Mouse (Mus musculus): ENCODE measurements around the gene Maff. TPM values are rescaled to one million over a fixed set of nuclear protein-coding genes. Genes with fewer than 3 reads are reported as not detected.

Maff gene
- total and polyA plus RNA-seq, 2 experiments from 2014 or later: 1.1 to 2.5 TPM

DNA sequence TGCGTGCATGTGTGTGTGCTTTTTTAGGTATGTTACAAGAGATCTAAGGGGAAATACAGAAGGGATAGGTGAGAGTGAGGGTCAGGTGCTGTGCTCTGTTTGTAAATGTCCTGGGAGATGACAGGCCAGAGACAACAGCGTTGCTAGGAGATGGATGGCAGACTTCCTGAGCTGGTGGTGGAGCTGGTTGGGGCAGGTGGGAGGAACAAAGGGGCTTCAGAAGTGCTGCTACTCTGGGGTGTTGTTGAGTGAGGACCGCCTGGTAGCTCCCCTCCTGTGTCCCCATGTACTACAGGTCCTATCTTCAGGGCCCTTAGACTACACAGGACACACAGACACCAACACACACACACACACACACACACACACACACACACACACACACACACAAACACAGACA is 28.3 kb downstream of the Maff start:
- Histone ChIP-seq H3K9me3 (ENCODE audit: low read length) (no peaks in the 10 kb centered on the region), H3K4me2 (ENCODE audit: low read depth) (no peak overlapping the region), H3K36me3 (ENCODE audit: insufficient read depth) (peaks cover 63% of the 10 kb centered on the region), H3K27ac (ENCODE audit: low read depth, low read length) (no peak overlapping the region), H3K27me3 (ENCODE audit: insufficient read depth, low read length) (no peaks in the 10 kb centered on the region), H3K4me3 (ENCODE audit: low read depth, low read length) (no peak overlapping the region), H3K9ac (no peak overlapping the region), H3K4me1 (ENCODE audit: insufficient read depth) (no peaks in the 10 kb centered on the region)
- TF ChIP-seq CTCF (IDR thresholded peaks at IDR 0.05; ENCODE audit: low read depth): no peak
- DNase-seq (no peak), ATAC-seq (no peak)
- WGBS: 53% methylated on average over 3 of the region's 3 CpGs

DNA sequence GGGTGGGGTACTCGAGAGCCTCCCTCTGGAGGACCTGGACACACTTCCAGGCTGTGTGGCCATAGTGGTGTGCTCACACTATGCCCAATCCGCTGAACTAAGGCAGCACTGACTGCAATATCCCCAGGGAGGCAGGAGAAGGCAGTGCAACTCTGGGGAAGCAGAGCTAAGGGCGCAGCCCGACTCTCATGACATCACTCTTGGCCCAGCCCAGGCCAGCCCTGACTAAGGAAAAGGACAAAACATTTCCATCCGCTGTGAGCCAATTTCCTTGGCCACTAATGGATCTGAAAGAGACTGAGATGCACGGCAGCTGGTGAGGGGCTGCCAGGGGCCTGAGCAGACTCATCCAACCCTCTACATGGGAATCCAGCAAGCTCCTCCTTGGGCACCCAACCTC is 31.3 kb downstream of the Maff start:
- ATAC-seq (peak; percentile 64), DNase-seq (peak; percentile 30)
- Histone ChIP-seq H3K4me3 (ENCODE audit: low read depth, low read length) (no peak overlapping the region), H3K9ac (no peak overlapping the region), H3K4me1 (ENCODE audit: insufficient read depth) (peaks cover 13% of the 10 kb centered on the region; the same call in 1 of the 2 replicates), H3K9me3 (ENCODE audit: low read length) (no peaks in the 10 kb centered on the region), H3K4me2 (ENCODE audit: low read depth) (no peak overlapping the region), H3K27ac (ENCODE audit: low read depth, low read length) (no peak overlapping the region), H3K27me3 (ENCODE audit: insufficient read depth, low read length) (no peaks in the 10 kb centered on the region), H3K36me3 (ENCODE audit: insufficient read depth) (peaks cover 45% of the 10 kb centered on the region)
- peak; percentile 47 for TF ChIP-seq CTCF (IDR thresholded peaks at IDR 0.05; ENCODE audit: low read depth)
- WGBS: 82% methylated on average over 6 of the region's 6 CpGs

DNA sequence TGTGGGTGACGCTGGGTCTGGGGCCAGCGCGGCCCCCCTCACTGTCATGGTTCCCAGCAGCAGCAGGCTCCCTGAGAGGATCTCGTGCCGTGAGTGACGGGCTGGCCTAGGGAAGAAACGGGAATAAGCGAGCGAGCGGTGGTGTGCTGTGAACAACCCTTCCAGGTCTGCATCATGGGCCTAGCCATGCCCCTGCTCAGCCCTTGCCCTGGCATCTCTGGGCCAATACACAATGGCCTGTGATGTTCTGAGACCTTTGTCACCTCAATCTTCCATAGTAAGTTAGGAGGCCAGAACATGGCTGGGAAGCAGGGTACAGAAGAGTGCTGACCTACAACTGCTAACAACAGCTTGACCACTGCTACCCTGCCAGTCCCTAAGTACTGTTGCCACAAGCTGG is 32.2 kb downstream of the Maff start:
- Histone ChIP-seq H3K9ac (no peak overlapping the region), H3K4me1 (ENCODE audit: insufficient read depth) (peaks cover 13% of the 10 kb centered on the region; the same call in 1 of the 2 replicates), H3K9me3 (ENCODE audit: low read length) (no peaks in the 10 kb centered on the region), H3K27ac (ENCODE audit: low read depth, low read length) (no peak overlapping the region), H3K4me3 (ENCODE audit: low read depth, low read length) (no peak overlapping the region), H3K36me3 (ENCODE audit: insufficient read depth) (peaks cover 38% of the 10 kb centered on the region), H3K4me2 (ENCODE audit: low read depth) (no peak overlapping the region), H3K27me3 (ENCODE audit: insufficient read depth, low read length) (no peaks in the 10 kb centered on the region)
- DNase-seq (no peak), ATAC-seq (no peak)
- no peak for TF ChIP-seq CTCF (IDR thresholded peaks at IDR 0.05; ENCODE audit: low read depth)
- 97% methylated on average over 10 of the region's 10 CpGs for WGBS

DNA sequence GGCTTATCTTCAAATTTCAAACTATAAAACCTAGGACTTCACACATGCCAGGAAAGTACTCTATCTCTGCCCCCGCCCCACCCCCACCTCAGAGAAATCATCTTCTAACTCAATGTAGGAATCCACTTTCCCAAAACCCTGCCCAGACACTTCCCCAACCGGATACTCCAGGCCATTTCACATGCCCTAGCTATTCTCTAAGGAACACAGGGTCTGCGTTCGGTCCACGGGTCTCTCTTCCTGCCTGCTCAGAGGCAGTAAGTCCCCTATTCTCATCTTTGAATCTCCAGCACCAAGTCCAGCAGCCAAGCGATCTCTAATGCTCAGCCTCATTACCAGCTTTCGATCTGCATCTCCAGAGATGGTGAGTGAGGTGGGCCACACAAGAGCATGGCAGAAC is 33.2 kb downstream of the Maff start:
- no peak for ATAC-seq
- no peak for DNase-seq
- no peak for TF ChIP-seq CTCF (IDR thresholded peaks at IDR 0.05; ENCODE audit: low read depth)
- Histone ChIP-seq H3K27ac (ENCODE audit: low read depth, low read length) (peak overlapping the region; percentile 86; the same call in 1 of the 2 replicates), H3K4me1 (ENCODE audit: insufficient read depth) (peaks cover 13% of the 10 kb centered on the region; the same call in 1 of the 2 replicates), H3K27me3 (ENCODE audit: insufficient read depth, low read length) (no peaks in the 10 kb centered on the region), H3K9me3 (ENCODE audit: low read length) (no peaks in the 10 kb centered on the region), H3K4me2 (ENCODE audit: low read depth) (no peak overlapping the region), H3K9ac (no peak overlapping the region), H3K36me3 (ENCODE audit: insufficient read depth) (peaks cover 33% of the 10 kb centered on the region), H3K4me3 (ENCODE audit: low read depth, low read length) (no peak overlapping the region)
- 93% methylated on average over 7 of the region's 7 CpGs for WGBS

DNA sequence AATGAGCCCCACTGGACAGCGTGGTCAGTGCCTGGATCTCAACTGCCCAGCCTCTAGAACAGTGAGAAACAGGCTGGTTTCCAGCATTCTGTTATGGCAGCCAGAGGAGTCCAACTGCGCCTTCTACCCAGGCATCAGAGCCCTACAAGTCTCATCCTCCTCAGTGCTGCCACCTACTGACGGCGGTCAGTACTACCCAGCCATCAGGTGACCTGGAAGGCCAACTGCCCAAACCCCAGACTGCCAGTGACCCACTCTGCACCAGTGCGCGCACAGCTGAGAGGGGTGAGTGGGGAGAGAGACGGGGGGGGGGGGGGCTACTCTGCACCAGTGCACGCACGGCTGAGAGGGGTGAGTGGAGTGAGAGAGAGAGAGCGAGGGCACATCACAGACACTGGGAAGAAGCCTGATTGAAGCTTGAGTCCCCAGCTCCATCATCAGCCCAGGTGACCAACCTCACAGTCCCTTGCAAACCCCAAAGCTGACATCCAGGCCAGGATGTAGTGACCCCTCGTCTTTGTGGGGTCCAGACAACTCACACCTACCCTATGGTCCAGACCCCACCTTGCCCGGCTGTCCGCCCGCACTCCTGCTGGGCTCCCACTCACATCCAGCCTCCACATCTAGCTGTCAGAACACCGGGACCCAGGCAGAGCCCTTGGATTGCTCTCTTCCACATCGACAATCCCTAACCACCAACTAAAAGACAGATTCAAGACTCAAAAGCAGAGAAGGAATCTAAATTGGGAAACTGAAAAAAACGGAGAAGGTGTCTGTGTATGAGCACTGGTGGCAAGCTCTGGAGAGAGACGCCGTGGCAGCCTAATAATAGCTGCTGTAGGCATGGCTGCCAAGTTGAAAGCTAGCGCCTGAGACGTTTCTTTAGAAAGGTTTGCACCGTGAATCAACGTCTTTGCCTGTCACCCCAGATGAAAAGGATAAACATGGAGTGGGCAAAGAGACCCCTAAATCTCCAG is 34.3 kb downstream of the Maff start:
- Histone ChIP-seq H3K36me3 (ENCODE audit: insufficient read depth) (peaks cover 28% of the 10 kb centered on the region), H3K9me3 (ENCODE audit: low read length) (no peaks in the 10 kb centered on the region), H3K4me1 (ENCODE audit: insufficient read depth) (peaks cover 13% of the 10 kb centered on the region; the same call in 1 of the 2 replicates), H3K4me2 (ENCODE audit: low read depth) (peak overlapping the region; percentile 37), H3K4me3 (ENCODE audit: low read depth, low read length) (no peak overlapping the region), H3K9ac (0 out of 2 replicates have a peak overlapping the region, but pooled peaks have one; percentile 23), H3K27ac (ENCODE audit: low read depth, low read length) (peak overlapping the region; percentile 86), H3K27me3 (ENCODE audit: insufficient read depth, low read length) (no peaks in the 10 kb centered on the region)
- 33% methylated on average over 22 of the region's 23 CpGs for WGBS
- DNase-seq (peak; percentile 69), ATAC-seq (peak; percentile 82)
- TF ChIP-seq CTCF (IDR thresholded peaks at IDR 0.05; ENCODE audit: low read depth): peak; percentile 80

DNA sequence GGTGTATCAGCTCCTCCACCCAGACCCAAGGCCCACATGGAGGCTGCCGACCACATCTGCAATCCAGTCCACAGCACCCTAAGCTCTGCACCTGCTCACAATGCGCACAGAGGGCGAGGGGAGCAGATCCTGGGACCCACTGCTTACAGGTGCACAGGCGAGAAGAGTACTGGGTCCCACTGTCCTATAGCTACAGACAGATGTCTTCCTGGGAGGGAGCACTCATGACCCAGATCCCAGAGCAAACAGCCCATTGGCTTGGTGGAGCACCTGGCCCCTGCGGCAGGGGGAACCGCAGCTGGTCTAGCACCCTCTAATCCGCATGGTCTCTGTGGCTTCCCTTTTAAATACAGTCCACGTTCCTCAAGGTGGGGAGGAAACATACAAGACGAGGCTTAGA is 35.2 kb downstream of the Maff start:
- Histone ChIP-seq H3K4me1 (ENCODE audit: insufficient read depth) (peaks cover 13% of the 10 kb centered on the region; the same call in 1 of the 2 replicates), H3K36me3 (ENCODE audit: insufficient read depth) (peaks cover 19% of the 10 kb centered on the region), H3K4me3 (ENCODE audit: low read depth, low read length) (no peak overlapping the region), H3K27ac (ENCODE audit: low read depth, low read length) (peak overlapping the region; percentile 86), H3K9ac (no peak overlapping the region), H3K4me2 (ENCODE audit: low read depth) (no peak overlapping the region), H3K9me3 (ENCODE audit: low read length) (no peaks in the 10 kb centered on the region), H3K27me3 (ENCODE audit: insufficient read depth, low read length) (no peaks in the 10 kb centered on the region)
- DNase-seq (no peak), ATAC-seq (no peak)
- 84% methylated on average over 9 of the region's 9 CpGs for WGBS
- no peak for TF ChIP-seq CTCF (IDR thresholded peaks at IDR 0.05; ENCODE audit: low read depth)

DNA sequence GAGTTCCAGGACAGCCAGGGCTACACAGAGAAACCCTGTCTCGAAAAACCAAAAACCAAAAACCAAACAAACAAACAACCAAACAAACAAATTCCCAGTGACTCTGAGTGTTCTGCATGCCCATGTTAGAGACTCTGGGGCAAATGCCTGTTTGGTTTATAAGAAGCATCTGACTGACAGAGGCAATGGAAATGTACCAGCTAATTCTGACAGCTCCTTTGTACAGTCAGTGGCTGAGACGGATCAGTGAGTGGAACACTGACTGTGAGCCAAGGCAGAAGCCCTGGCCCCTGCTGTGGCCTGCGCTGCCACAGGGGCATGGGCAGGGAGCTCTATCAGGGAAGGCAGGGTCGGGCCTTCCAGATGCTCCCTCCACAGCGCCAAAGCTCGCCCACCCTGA is 40.7 kb downstream of the Maff start:
- H3K9ac ChIP-seq: no peak overlapping the region
- no peak overlapping the region for H3K4me3 ChIP-seq (ENCODE audit: low read depth, low read length)
- no peak for TF ChIP-seq CTCF (IDR thresholded peaks at IDR 0.05; ENCODE audit: low read depth)
- H3K27ac ChIP-seq (ENCODE audit: low read depth, low read length): no peak overlapping the region
- no peaks in the 10 kb centered on the region for H3K9me3 ChIP-seq (ENCODE audit: low read length)
- no peak for ATAC-seq
- no peak overlapping the region for H3K4me2 ChIP-seq (ENCODE audit: low read depth)
- H3K27me3 ChIP-seq (ENCODE audit: insufficient read depth, low read length): no peaks in the 10 kb centered on the region
- DNase-seq: no peak
- H3K36me3 ChIP-seq (ENCODE audit: insufficient read depth): no peaks in the 10 kb centered on the region; the same call in 1 of the 2 replicates
- H3K4me1 ChIP-seq (ENCODE audit: insufficient read depth): no peaks in the 10 kb centered on the region; the same call in 1 of the 2 replicates
- 63% methylated on average over 6 of the region's 6 CpGs for WGBS
